Mouse (Mus musculus) erythroid progenitor cell, adult 5-6 weeks (primary cell): ENCODE measurements around the gene Sap25. TPM values are rescaled to one million over a fixed set of nuclear protein-coding genes. Genes with fewer than 3 reads are reported as not detected.

Experiments
- ATAC-seq: replicated peaks from 2 replicates; pipeline ENCODE4 v1.8.0; 2016; ENCODE audit warnings: moderate number of reproducible peaks, mild to moderate bottlenecking, moderate TSS enrichment, inconsistent platforms; ENCODE audit not compliant: poor library complexity, low FRiP score, severe bottlenecking
- total RNA-seq, 2 experiments: library from RNA; stranded (forward) in 1 of 2; stranded (reverse) in 1 of 2; fragments of 150-400 nt in 1 of 2; fragments of 186-747, 209-891 nt in 1 of 2; gene quantifications; 2 replicates each; pipeline versions ENCODE4 v1.2.3 to v1.2.4; 2015 to 2017; ENCODE audit warnings: low replicate concordance in 2 of 2

The Sap25 gene
- total RNA-seq, 2 experiments from 2014 or later: 7.7 to 62.5 TPM

DNA sequence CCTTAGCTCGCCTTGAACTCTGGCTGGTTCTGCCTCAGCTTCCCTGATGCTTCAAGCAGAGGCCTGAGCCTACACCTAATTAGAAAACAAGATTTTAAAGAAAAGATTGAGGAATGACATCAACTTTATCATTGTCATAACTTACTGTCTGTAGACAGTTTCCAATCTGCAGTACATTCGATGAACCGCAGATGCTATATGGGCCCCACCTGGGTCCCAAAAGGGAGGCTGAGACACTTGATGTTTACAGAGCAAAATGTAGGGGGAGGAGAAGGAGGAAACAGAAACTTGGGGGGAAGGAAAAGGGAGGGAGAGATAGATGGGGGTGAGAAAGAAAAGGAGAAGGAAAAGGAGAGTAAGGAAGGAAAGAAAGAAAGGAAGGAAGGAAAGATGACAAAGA is 48.8 kb downstream of the Sap25 start:
- no peak for ATAC-seq

DNA sequence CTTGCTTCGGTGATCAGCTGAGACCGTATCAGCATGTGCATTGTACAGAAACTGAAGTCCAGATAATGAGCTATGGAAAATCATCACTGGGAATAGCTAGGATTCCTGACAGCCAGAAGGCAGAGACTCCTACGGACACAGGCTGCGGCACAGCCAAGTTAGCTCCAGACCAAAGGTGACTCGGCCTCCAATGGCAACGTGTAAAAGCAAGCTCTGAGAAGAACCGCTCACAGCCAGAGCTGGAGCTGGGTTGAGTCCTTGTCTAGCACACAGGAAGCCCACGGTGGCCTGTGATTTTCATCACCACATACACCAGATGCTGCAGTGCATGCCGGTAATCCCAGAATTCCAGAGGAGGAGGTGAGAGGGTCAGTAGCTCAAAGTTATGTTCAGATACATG is 49.4 kb downstream of the Sap25 start:
- no peak for ATAC-seq

DNA sequence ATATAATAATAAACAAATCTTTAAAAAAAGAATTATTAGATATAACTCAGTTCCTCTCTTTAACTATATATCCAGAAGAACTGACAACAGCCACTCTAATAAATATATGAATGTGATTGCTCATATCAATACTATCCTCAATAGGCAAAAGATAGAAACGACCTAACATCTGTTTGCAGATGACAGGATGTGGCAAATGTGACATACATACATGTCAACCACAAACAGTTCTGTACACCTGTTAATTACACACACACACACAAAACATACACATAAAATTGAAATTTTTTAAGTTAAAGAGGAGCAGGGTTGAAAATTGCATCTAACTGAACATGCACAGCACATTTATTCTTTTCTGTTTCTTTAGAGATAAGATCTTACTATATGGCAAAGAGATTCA is 50.7 kb downstream of the Sap25 start:
- no peak for ATAC-seq

Other genes starting within 250 kb of the Sap25 start
- gene Zan, start 164.3 kb upstream of the Sap25 start, total RNA-seq (2015; ENCODE audit: low replicate concordance): not detected in 2 replicates
- gene Zan, start 164.3 kb upstream of the Sap25 start, total RNA-seq (2017; ENCODE audit: low replicate concordance): not detected in 2 replicates
- 2.9 and 23.5 TPM in 2 replicates for gene Pop7, start 138.8 kb upstream of the Sap25 start, total RNA-seq (2015; ENCODE audit: low replicate concordance)
- 0.38 and 10.8 TPM in 2 replicates for gene Pop7, start 138.8 kb upstream of the Sap25 start, total RNA-seq (2017; ENCODE audit: low replicate concordance)
- gene Gigyf1, start 122.8 kb upstream of the Sap25 start, total RNA-seq (2015; ENCODE audit: low replicate concordance): 5.4 and 5.8 TPM in 2 replicates
- gene Gigyf1, start 122.8 kb upstream of the Sap25 start, total RNA-seq (2017; ENCODE audit: low replicate concordance): 8.1 and 11.2 TPM in 2 replicates
- not detected in 2 replicates for gene Epo, start 108.1 kb upstream of the Sap25 start, total RNA-seq (2015; ENCODE audit: low replicate concordance)
- gene Epo, start 108.1 kb upstream of the Sap25 start, total RNA-seq (2017; ENCODE audit: low replicate concordance): not detected in 2 replicates
- 253 and 262 TPM in 2 replicates for gene Gnb2, start 107.8 kb upstream of the Sap25 start, total RNA-seq (2015; ENCODE audit: low replicate concordance)
- gene Gnb2, start 107.8 kb upstream of the Sap25 start, total RNA-seq (2017; ENCODE audit: low replicate concordance): 152 and 170 TPM in 2 replicates
- not detected in 2 replicates for gene Actl6b, start 87.8 kb upstream of the Sap25 start, total RNA-seq (2015; ENCODE audit: low replicate concordance)
- not detected in 2 replicates for gene Actl6b, start 87.8 kb upstream of the Sap25 start, total RNA-seq (2017; ENCODE audit: low replicate concordance)
- gene Tfr2, start 71.5 kb upstream of the Sap25 start, total RNA-seq (2015; ENCODE audit: low replicate concordance): 44.9 and 62.0 TPM in 2 replicates
- gene Tfr2, start 71.5 kb upstream of the Sap25 start, total RNA-seq (2017; ENCODE audit: low replicate concordance): 42.2 and 61.0 TPM in 2 replicates
- 36.9 and 44.3 TPM in 2 replicates for gene Mospd3, start 40.3 kb upstream of the Sap25 start, total RNA-seq (2015; ENCODE audit: low replicate concordance)
- gene Mospd3, start 40.3 kb upstream of the Sap25 start, total RNA-seq (2017; ENCODE audit: low replicate concordance): 8.5 TPM in 1 of 2 replicates, not detected in the other
- gene Pcolce, start 27.6 kb upstream of the Sap25 start, total RNA-seq (2015; ENCODE audit: low replicate concordance): 1.7 and 3.2 TPM in 2 replicates
- 1.0 TPM in 1 of 2 replicates, not detected in the other for gene Pcolce, start 27.6 kb upstream of the Sap25 start, total RNA-seq (2017; ENCODE audit: low replicate concordance)
- gene Fbxo24, start 12.3 kb upstream of the Sap25 start, total RNA-seq (2015; ENCODE audit: low replicate concordance): not detected in 2 replicates
- not detected in 2 replicates for gene Fbxo24, start 12.3 kb upstream of the Sap25 start, total RNA-seq (2017; ENCODE audit: low replicate concordance)
- 46.9 and 75.0 TPM in 2 replicates for gene Lrch4, start 12.2 kb upstream of the Sap25 start, total RNA-seq (2015; ENCODE audit: low replicate concordance)
- 32.0 and 37.7 TPM in 2 replicates for gene Lrch4, start 12.2 kb upstream of the Sap25 start, total RNA-seq (2017; ENCODE audit: low replicate concordance)
- 17.3 and 25.2 TPM in 2 replicates for gene Gm20605, start 12.2 kb upstream of the Sap25 start, total RNA-seq (2015; ENCODE audit: low replicate concordance)
- 6.1 and 17.1 TPM in 2 replicates for gene Gm20605, start 12.2 kb upstream of the Sap25 start, total RNA-seq (2017; ENCODE audit: low replicate concordance)
- gene Irs3, start 4.4 kb downstream of the Sap25 start, total RNA-seq (2015; ENCODE audit: low replicate concordance): not detected in 2 replicates
- not detected in 2 replicates for gene Irs3, start 4.4 kb downstream of the Sap25 start, total RNA-seq (2017; ENCODE audit: low replicate concordance)
- gene Agfg2, start 43.4 kb downstream of the Sap25 start, total RNA-seq (2015; ENCODE audit: low replicate concordance): 91.4 and 101 TPM in 2 replicates
- gene Agfg2, start 43.4 kb downstream of the Sap25 start, total RNA-seq (2017; ENCODE audit: low replicate concordance): 91.5 and 141 TPM in 2 replicates
- gene Nyap1, start 100.3 kb downstream of the Sap25 start, total RNA-seq (2015; ENCODE audit: low replicate concordance): 2.5 TPM in 1 of 2 replicates, not detected in the other
- gene Nyap1, start 100.3 kb downstream of the Sap25 start, total RNA-seq (2017; ENCODE audit: low replicate concordance): 1.4 and 4.9 TPM in 2 replicates
- 31.0 and 47.9 TPM in 2 replicates for gene Tsc22d4, start 104.4 kb downstream of the Sap25 start, total RNA-seq (2015; ENCODE audit: low replicate concordance)
- gene Tsc22d4, start 104.4 kb downstream of the Sap25 start, total RNA-seq (2017; ENCODE audit: low replicate concordance): 88.1 and 103 TPM in 2 replicates
- gene Ppp1r35, start 137.5 kb downstream of the Sap25 start, total RNA-seq (2015; ENCODE audit: low replicate concordance): 43.6 and 45.8 TPM in 2 replicates
- 28.0 and 51.0 TPM in 2 replicates for gene Ppp1r35, start 137.5 kb downstream of the Sap25 start, total RNA-seq (2017; ENCODE audit: low replicate concordance)
- 45.4 and 50.7 TPM in 2 replicates for gene Mepce, start 146.3 kb downstream of the Sap25 start, total RNA-seq (2015; ENCODE audit: low replicate concordance)
- 8.9 and 22.3 TPM in 2 replicates for gene Mepce, start 146.3 kb downstream of the Sap25 start, total RNA-seq (2017; ENCODE audit: low replicate concordance)
- gene Zcwpw1, start 146.5 kb downstream of the Sap25 start, total RNA-seq (2015; ENCODE audit: low replicate concordance): 9.7 and 15.5 TPM in 2 replicates
- 18.1 and 35.3 TPM in 2 replicates for gene Zcwpw1, start 146.5 kb downstream of the Sap25 start, total RNA-seq (2017; ENCODE audit: low replicate concordance)
- gene Pilra, start 194.9 kb downstream of the Sap25 start, total RNA-seq (2015; ENCODE audit: low replicate concordance): 9.2 and 35.7 TPM in 2 replicates
- 10.5 and 14.4 TPM in 2 replicates for gene Pilra, start 194.9 kb downstream of the Sap25 start, total RNA-seq (2017; ENCODE audit: low replicate concordance)
- 21.4 and 55.1 TPM in 2 replicates for gene Pilrb1, start 216.8 kb downstream of the Sap25 start, total RNA-seq (2015; ENCODE audit: low replicate concordance)
- gene Pilrb1, start 216.8 kb downstream of the Sap25 start, total RNA-seq (2017; ENCODE audit: low replicate concordance): 4.1 and 15.1 TPM in 2 replicates
- 53.2 and 56.9 TPM in 2 replicates for gene Pilrb2, start 230.5 kb downstream of the Sap25 start, total RNA-seq (2015; ENCODE audit: low replicate concordance)
- gene Pilrb2, start 230.5 kb downstream of the Sap25 start, total RNA-seq (2017; ENCODE audit: low replicate concordance): 4.0 and 17.1 TPM in 2 replicates